Mouse (Mus musculus) hematopoietic multipotent progenitor cell, adult 10-12 weeks (in vitro differentiated cells): ENCODE measurements around the gene Pdx1. TPM values are rescaled to one million over a fixed set of nuclear protein-coding genes. Genes with fewer than 3 reads are reported as not detected.

Source experiments
- polyA plus RNA-seq: library from polyadenylated mRNA; stranded (reverse); fragments of >175 nt; gene quantifications from 2 replicates; pipeline ENCODE4 v1.2.3, GENCODE M21; 2012; ENCODE audit warnings: low replicate concordance

Gene Pdx1
- polyA plus RNA-seq: not detected in 2 replicates

GRCm38 (mm10) chr5:147269926-147270672 lies at the start of gene Pdx1:
Pdx1 (plus strand) TSS chr5:147269959.

DNA sequence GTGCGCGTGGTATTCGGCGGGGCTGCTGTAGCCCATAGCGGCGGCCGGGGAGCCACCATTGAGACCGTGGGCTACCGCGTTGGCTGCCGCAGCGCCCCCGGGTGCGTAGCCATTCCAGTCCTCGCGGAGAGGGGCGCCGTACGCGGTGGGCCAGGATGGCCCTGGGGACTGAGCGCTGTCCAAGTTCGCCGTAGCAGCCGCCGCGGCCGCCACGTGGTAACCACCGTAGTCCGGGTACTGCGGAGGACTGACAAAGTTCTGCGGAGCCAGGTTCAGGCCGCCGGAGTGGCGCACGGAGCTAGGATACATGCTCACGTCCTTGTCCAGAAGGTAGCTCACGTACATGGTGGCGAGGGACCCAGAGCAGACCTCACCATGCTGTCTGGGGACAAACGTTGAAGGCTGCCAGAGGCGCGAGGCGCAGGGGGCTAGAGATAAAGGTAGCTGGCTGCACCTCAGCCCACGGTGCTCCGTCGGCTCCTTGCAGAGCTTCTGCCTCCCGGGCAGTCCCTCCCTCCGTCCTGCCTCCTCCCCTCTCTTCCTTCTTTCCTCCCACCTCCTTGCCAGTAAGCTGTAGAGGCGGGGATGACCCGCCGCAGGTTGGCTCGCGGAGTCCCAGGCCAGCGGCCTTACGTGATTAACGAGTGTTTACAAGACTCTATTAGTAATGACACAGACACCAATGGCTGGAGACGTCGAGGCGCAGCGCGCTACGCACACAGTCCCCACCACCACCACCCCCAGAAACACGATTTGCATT lies 37.1 kb downstream of the Pdx1 start, which contains the start of gene Cdx2:
TSS of gene Cdx2 (minus strand) at position 633 of the 760 bp plus-strand sequence.

DNA sequence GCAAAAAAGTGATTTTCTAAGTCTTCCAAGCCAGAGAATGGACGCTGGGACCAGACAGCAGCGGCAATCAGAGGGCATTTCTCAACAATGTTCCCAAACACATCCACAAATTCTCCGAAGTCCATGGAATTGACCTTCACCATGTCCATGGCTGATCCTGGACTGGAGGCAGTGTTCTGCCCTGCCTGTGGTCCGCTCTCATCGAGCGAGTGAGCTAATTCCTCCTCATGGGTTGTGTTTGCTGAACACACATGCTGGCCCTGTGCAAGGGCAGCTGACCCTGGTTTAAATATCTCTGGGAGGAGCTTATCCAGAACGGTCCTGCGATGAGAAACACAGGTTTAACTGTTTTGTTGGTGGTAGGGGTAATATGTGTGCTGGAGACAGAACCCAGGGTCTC lies 52.4 kb downstream of the Pdx1 start, which contains the start of gene Urad:
TSS of gene Urad (minus strand) at position 258 of the 400 bp plus-strand sequence.

Other genes starting within 250 kb of the Pdx1 start
- 31.1 and 31.6 TPM in 2 replicates for gene Lnx2, start 193.4 kb upstream of the Pdx1 start, polyA plus RNA-seq
- gene Polr1d, start 192.9 kb upstream of the Pdx1 start, polyA plus RNA-seq: 45.4 and 47.9 TPM in 2 replicates
- not detected in 2 replicates for gene Gsx1, start 81.3 kb upstream of the Pdx1 start, polyA plus RNA-seq
- not detected in 2 replicates for gene Cdx2, start 37.3 kb downstream of the Pdx1 start, polyA plus RNA-seq
- not detected in 2 replicates for gene Urad, start 52.5 kb downstream of the Pdx1 start, polyA plus RNA-seq
- gene Flt3, start 130.5 kb downstream of the Pdx1 start, polyA plus RNA-seq: 9.4 and 12.2 TPM in 2 replicates
- 35.7 and 62.2 TPM in 2 replicates for gene Pan3, start 160.2 kb downstream of the Pdx1 start, polyA plus RNA-seq